Mouse (Mus musculus) limb, embryonic 12.5 days (tissue): ENCODE measurements around the gene Gria1. TPM values are rescaled to one million over a fixed set of nuclear protein-coding genes. Genes with fewer than 3 reads are reported as not detected.

Source experiments
- ATAC-seq: fragments of 200-750 bp; cut with Nextera tagmentation; 2 replicates; pipeline ENCODE4 v1.8.0; 2017; ENCODE audit warnings: low read depth, moderate TSS enrichment; ENCODE audit not compliant: insufficient number of reproducible peaks, insufficient read depth, low FRiP score, low TSS enrichment
- H3K27ac ChIP-seq: fragments of 300-500 bp; sonication (generic); 2 replicates; pipeline ENCODE4 v1.5.1; 2016; ENCODE audit warnings: mild to moderate bottlenecking, moderate library complexity
- H3K27me3 ChIP-seq: fragments of 300-500 bp; sonication (generic); 2 replicates; pipeline ENCODE4 v1.6.1; 2016; ENCODE audit warnings: mild to moderate bottlenecking, moderate library complexity
- H3K36me3 ChIP-seq: fragments of 300-500 bp; sonication (generic); 2 replicates; pipeline ENCODE4 v1.6.1; 2016; ENCODE audit warnings: mild to moderate bottlenecking, moderate library complexity
- H3K4me1 ChIP-seq: fragments of 300-500 bp; sonication (generic); replicated peaks from 2 replicates; pipeline ENCODE4 v1.6.1; 2016
- H3K4me2 ChIP-seq: fragments of 300-500 bp; sonication (generic); 2 replicates; pipeline ENCODE4 v1.6.1; 2016; ENCODE audit warnings: mild to moderate bottlenecking, moderate library complexity
- H3K4me3 ChIP-seq: fragments of 300-500 bp; sonication (generic); replicated peaks from 2 replicates; pipeline ENCODE4 v1.5.1; 2016; ENCODE audit warnings: mild to moderate bottlenecking
- H3K9ac ChIP-seq: fragments of 300-500 bp; sonication (generic); replicated peaks from 2 replicates; pipeline ENCODE4 v1.6.1; 2016; ENCODE audit warnings: mild to moderate bottlenecking, moderate library complexity
- H3K9me3 ChIP-seq: fragments of 300-500 bp; sonication (generic); 2 replicates; pipeline ENCODE4 v1.6.1; 2016; ENCODE audit warnings: mild to moderate bottlenecking, moderate library complexity
- WGBS: fragments of 180-500 bp; shearing (Covaris S2); methylation state at CpG from one replicate; pipeline ENCODE4 v1.1.7; 2016; 5-methylcytosine and 5-hydroxymethylcytosine counted together
- polyA plus RNA-seq: library from polyadenylated mRNA; unstranded; fragments of >200 nt; fragmentation: Nextera tagmentation; extraction: Ambion mirVana; gene quantifications from 2 replicates; pipeline ENCODE4 v1.2.1, GENCODE M21; 2016

The Gria1 gene
- polyA plus RNA-seq, 1 experiment from 2014 or later, result 1.2 TPM

GRCm38 (mm10) chr11:57235446-57235845, 224.3 kb downstream of the Gria1 start:
- no peak overlapping the region for H3K9ac ChIP-seq
- H3K9me3 ChIP-seq, result no peaks in the 10 kb centered on the region
- no peak for ATAC-seq
- peaks cover 7% of the 10 kb centered on the region; the same call in 1 of the 2 replicates for H3K4me1 ChIP-seq
- no peak overlapping the region for H3K4me2 ChIP-seq
- WGBS, result 72% methylated on average over 2 of the region's 2 CpGs
- H3K27ac ChIP-seq, result no peak overlapping the region
- no peaks in the 10 kb centered on the region for H3K27me3 ChIP-seq
- no peaks in the 10 kb centered on the region for H3K36me3 ChIP-seq
- no peak overlapping the region for H3K4me3 ChIP-seq

- no peaks in the 10 kb centered on the region for H3K9me3 ChIP-seq
- peak overlapping the region; percentile 11; the same call in 1 of the 2 replicates for H3K4me3 ChIP-seq
- H3K4me2 ChIP-seq, result peak overlapping the region; percentile 45
These were observed 225.2 kb downstream of the Gria1 start for GRCm38 (mm10) chr11:57236431-57236830.

GRCm38 (mm10) chr11:57239758-57240157, 228.6 kb downstream of the Gria1 start:
- H3K27ac ChIP-seq, result no peak overlapping the region
- no peaks in the 10 kb centered on the region for H3K9me3 ChIP-seq
- H3K4me3 ChIP-seq, result no peak overlapping the region
- no peak overlapping the region for H3K9ac ChIP-seq
- no peak overlapping the region for H3K4me2 ChIP-seq
- H3K27me3 ChIP-seq, result no peaks in the 10 kb centered on the region
- peaks cover 7% of the 10 kb centered on the region; the same call in 1 of the 2 replicates for H3K4me1 ChIP-seq
- ATAC-seq, result no peak
- H3K36me3 ChIP-seq, result no peaks in the 10 kb centered on the region
- WGBS, result 32% methylated on average over 3 of the region's 3 CpGs

More at GRCm38 (mm10) chr11:57236431-57236830, 225.2 kb downstream of the Gria1 start:
- peak; percentile 42; the same call in 1 of the 2 replicates for ATAC-seq
- Histone ChIP-seq H3K4me1 (peaks cover 7% of the 10 kb centered on the region; the same call in 1 of the 2 replicates), H3K27me3 (no peaks in the 10 kb centered on the region), H3K36me3 (no peaks in the 10 kb centered on the region), H3K9ac (no peak overlapping the region), H3K27ac (no peak overlapping the region)
- WGBS, result 20% methylated on average over 1 of the region's 1 CpGs

- H3K4me2 ChIP-seq, result no peak overlapping the region
- no peak overlapping the region for H3K9ac ChIP-seq
- H3K27ac ChIP-seq, result no peak overlapping the region
- no peak for ATAC-seq
- no peaks in the 10 kb centered on the region for H3K27me3 ChIP-seq
- H3K36me3 ChIP-seq, result no peaks in the 10 kb centered on the region
- H3K4me3 ChIP-seq, result no peak overlapping the region
- no peaks in the 10 kb centered on the region for H3K9me3 ChIP-seq
- no peaks in the 10 kb centered on the region for H3K4me1 ChIP-seq
These were observed 232.6 kb downstream of the Gria1 start for GRCm38 (mm10) chr11:57243835-57244234.

GRCm38 (mm10) chr11:57244543-57244942, 233.4 kb downstream of the Gria1 start:
- H3K4me1 ChIP-seq, result no peaks in the 10 kb centered on the region
- no peaks in the 10 kb centered on the region for H3K9me3 ChIP-seq
- ATAC-seq, result no peak
- H3K36me3 ChIP-seq, result no peaks in the 10 kb centered on the region
- no peak overlapping the region for H3K4me2 ChIP-seq
- no peak overlapping the region for H3K27ac ChIP-seq
- H3K27me3 ChIP-seq, result no peaks in the 10 kb centered on the region
- H3K9ac ChIP-seq, result no peak overlapping the region
- no peak overlapping the region for H3K4me3 ChIP-seq
- WGBS, result 86% methylated on average over 6 of the region's 6 CpGs

GRCm38 (mm10) chr11:57248870-57249269, 237.7 kb downstream of the Gria1 start:
- H3K4me2 ChIP-seq, result no peak overlapping the region
- no peak for ATAC-seq
- no peaks in the 10 kb centered on the region for H3K4me1 ChIP-seq
- H3K36me3 ChIP-seq, result no peaks in the 10 kb centered on the region
- H3K4me3 ChIP-seq, result no peak overlapping the region
- no peaks in the 10 kb centered on the region for H3K9me3 ChIP-seq
- no peaks in the 10 kb centered on the region for H3K27me3 ChIP-seq
- 81% methylated on average over 4 of the region's 4 CpGs for WGBS
- H3K27ac ChIP-seq, result no peak overlapping the region
- H3K9ac ChIP-seq, result no peak overlapping the region

GRCm38 (mm10) chr11:57250129-57250528, 238.9 kb downstream of the Gria1 start:
- H3K4me3 ChIP-seq, result no peak overlapping the region
- ATAC-seq, result no peak
- H3K36me3 ChIP-seq, result no peaks in the 10 kb centered on the region
- no peak overlapping the region for H3K9ac ChIP-seq
- H3K4me1 ChIP-seq, result no peaks in the 10 kb centered on the region
- no peak overlapping the region for H3K4me2 ChIP-seq
- H3K27ac ChIP-seq, result no peak overlapping the region
- H3K27me3 ChIP-seq, result no peaks in the 10 kb centered on the region
- no peaks in the 10 kb centered on the region for H3K9me3 ChIP-seq
- WGBS, result 76% methylated on average over 7 of the region's 7 CpGs

- Histone ChIP-seq H3K9ac (no peak overlapping the region), H3K4me3 (no peak overlapping the region), H3K27me3 (no peaks in the 10 kb centered on the region; the same call in 1 of the 2 replicates), H3K27ac (no peak overlapping the region), H3K9me3 (no peaks in the 10 kb centered on the region), H3K36me3 (no peaks in the 10 kb centered on the region), H3K4me2 (no peak overlapping the region), H3K4me1 (no peaks in the 10 kb centered on the region)
- 89% methylated on average over 8 of the region's 8 CpGs for WGBS
- ATAC-seq, result no peak
These were observed 260.5 kb downstream of the Gria1 start for GRCm38 (mm10) chr11:57271687-57272086.

- 94% methylated on average over 4 of the region's 4 CpGs for WGBS
- H3K4me1 ChIP-seq, result peaks cover 7% of the 10 kb centered on the region
- no peak overlapping the region for H3K27ac ChIP-seq
- no peaks in the 10 kb centered on the region for H3K9me3 ChIP-seq
- ATAC-seq, result no peak
- H3K4me3 ChIP-seq, result no peak overlapping the region
- no peak overlapping the region for H3K4me2 ChIP-seq
- H3K27me3 ChIP-seq, result no peaks in the 10 kb centered on the region; the same call in 1 of the 2 replicates
- H3K36me3 ChIP-seq, result no peaks in the 10 kb centered on the region
- H3K9ac ChIP-seq, result no peak overlapping the region
These were observed 263.5 kb downstream of the Gria1 start for GRCm38 (mm10) chr11:57274687-57275086.

GRCm38 (mm10) chr11:57278056-57278455, 266.9 kb downstream of the Gria1 start:
- H3K4me2 ChIP-seq, result peak overlapping the region; percentile 15; the same call in 1 of the 2 replicates
- H3K27ac ChIP-seq, result 0 out of 2 replicates have a peak overlapping the region, but pooled peaks have one; percentile 31
- H3K4me1 ChIP-seq, result peaks cover 7% of the 10 kb centered on the region
- no peak for ATAC-seq
- WGBS, result 51% methylated on average over 8 of the region's 10 CpGs
- no peaks in the 10 kb centered on the region for H3K36me3 ChIP-seq
- H3K9ac ChIP-seq, result no peak overlapping the region
- H3K27me3 ChIP-seq, result no peaks in the 10 kb centered on the region; the same call in 1 of the 2 replicates
- H3K9me3 ChIP-seq, result no peaks in the 10 kb centered on the region
- H3K4me3 ChIP-seq, result no peak overlapping the region

- no peak overlapping the region for H3K27ac ChIP-seq
- no peaks in the 10 kb centered on the region for H3K27me3 ChIP-seq
- WGBS, result 82% methylated on average over 2 of the region's 2 CpGs
- H3K4me3 ChIP-seq, result no peak overlapping the region
- H3K9me3 ChIP-seq, result no peaks in the 10 kb centered on the region
- ATAC-seq, result no peak
- H3K4me1 ChIP-seq, result no peaks in the 10 kb centered on the region
- no peak overlapping the region for H3K4me2 ChIP-seq
- H3K36me3 ChIP-seq, result no peaks in the 10 kb centered on the region
- no peak overlapping the region for H3K9ac ChIP-seq
These were observed 274.9 kb downstream of the Gria1 start for GRCm38 (mm10) chr11:57286119-57286518.

GRCm38 (mm10) chr11:57297376-57297775, 286.2 kb downstream of the Gria1 start:
- no peak overlapping the region for H3K27ac ChIP-seq
- no peaks in the 10 kb centered on the region for H3K9me3 ChIP-seq
- H3K4me2 ChIP-seq, result no peak overlapping the region
- no peak for ATAC-seq
- H3K9ac ChIP-seq, result no peak overlapping the region
- no peaks in the 10 kb centered on the region for H3K36me3 ChIP-seq
- H3K27me3 ChIP-seq, result no peaks in the 10 kb centered on the region
- no peak overlapping the region for H3K4me3 ChIP-seq
- no peaks in the 10 kb centered on the region for H3K4me1 ChIP-seq
- 91% methylated on average over 8 of the region's 8 CpGs for WGBS
